Mouse (Mus musculus) G1E (cell line): Measurements from ENCODE around the gene Tnfrsf21.

ENCODE experiments used
- CTCF ChIP-seq: IDR thresholded peaks from 2 replicates; pipeline ENCODE4 v1.5.1; 2012; ENCODE audit warnings: low read depth, low read length, inconsistent platforms, mixed read lengths
- GATA1 ChIP-seq: IDR thresholded peaks from 2 replicates; pipeline ENCODE4 v1.6.1; 2012; ENCODE audit warnings: borderline replicate concordance, low read length, inconsistent platforms, mixed read lengths
- POLR2AphosphoS5 ChIP-seq: IDR thresholded peaks from 2 replicates; pipeline ENCODE4 v1.6.1; 2012; ENCODE audit warnings: low read depth, low read length, inconsistent platforms; ENCODE audit not compliant: insufficient replicate concordance
- TAL1 ChIP-seq: conservative IDR thresholded peaks from 2 replicates; pipeline ENCODE4 v1.6.1; 2012; ENCODE audit warnings: low read depth, low read length, inconsistent platforms, mixed read lengths

DNA sequence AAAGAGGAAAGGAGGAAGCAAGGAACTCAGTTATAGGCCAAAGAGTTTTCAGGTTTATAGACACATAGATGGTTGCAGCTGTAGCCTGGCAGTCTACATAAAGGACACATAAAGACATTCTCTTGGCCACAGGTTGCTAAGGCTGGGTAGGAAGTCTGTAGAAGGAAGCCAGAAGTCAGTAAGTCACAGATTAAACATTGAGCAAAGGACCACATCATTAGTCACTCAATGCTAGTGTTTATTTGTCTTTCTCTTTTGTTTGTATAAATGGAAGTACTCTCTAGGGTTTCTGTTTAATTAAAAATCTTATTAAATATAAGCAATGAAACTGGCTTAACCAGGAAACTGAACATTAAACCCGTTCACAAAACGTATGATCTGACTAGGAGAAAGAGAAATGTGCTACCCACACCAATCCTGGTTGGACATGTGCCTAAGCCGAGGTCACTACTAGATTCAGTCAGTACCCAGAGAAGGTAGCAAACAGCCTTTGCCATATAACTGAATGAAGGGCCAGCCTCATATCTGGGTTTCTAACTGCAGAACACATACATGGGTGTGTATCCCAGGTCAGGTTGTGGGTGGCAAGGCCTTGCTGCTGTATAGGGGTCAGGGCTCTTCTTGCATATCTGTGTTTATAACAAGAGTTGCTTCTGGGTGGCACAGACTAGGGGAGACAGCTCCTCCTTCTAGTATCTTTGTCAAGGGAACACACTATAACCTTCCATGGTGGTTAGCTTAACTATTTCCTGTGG, 113.9 kb downstream of the Tnfrsf21 start:
- TF ChIP-seq CTCF (no peak), POLR2AphosphoS5 (no peak), TAL1 (no peak), GATA1 (no peak)
